10 mouse cellular contexts compared by ENCODE assay signal in genomic region chr2:4620640-4621401, GRCm38 (mm10). TPM values are rescaled to one million over a fixed set of nuclear protein-coding genes. Genes with fewer than 3 reads are reported as not detected.
A peak's percentile ranks its signal among the peaks of the same experiment; 100 is the strongest.
DNase-seq lines count a peak whose midpoint lies in the region; ATAC-seq and TF ChIP-seq lines count a peak whose summit lies in the region.
"Had no signal": no experiment of that assay in that cellular context is flagged by ENCODE, and none has a peak within 500 bp of the region (broad histone marks: within the 10 kb centered on the region; RNA-seq: fewer than 3 reads in every experiment).

No protein-coding gene starts in this region.

- ATAC-seq in lung, postnatal 0 days = peak; percentile 25; the same call in 1 of the 2 replicates
- peak; percentile 64 for ATAC-seq in heart, embryonic 16.5 days (replicated peaks; ENCODE audit: extremely low read depth, insufficient read depth, low FRiP score)
- ATAC-seq in stomach, embryonic 14.5 days (ENCODE audit: insufficient number of reproducible peaks, insufficient read depth, low FRiP score, low read depth) = peak; percentile 63; the same call in 1 of the 2 replicates

- no peaks in the 10 kb centered on the region for H3K36me3 ChIP-seq in lung, postnatal 0 days (ENCODE audit: insufficient read depth, low read length)
- peaks cover 9% of the 10 kb centered on the region; the same call in 1 of the 2 replicates for H3K36me3 ChIP-seq in heart, embryonic 16.5 days (ENCODE audit: control insufficient read depth, insufficient read depth)
- peaks cover 16% of the 10 kb centered on the region for H3K36me3 ChIP-seq in stomach, embryonic 14.5 days (ENCODE audit: control insufficient read depth, insufficient read depth, low read length)

- no peak overlapping the region for H3K27ac ChIP-seq in lung, postnatal 0 days (ENCODE audit: low read length)
- peak overlapping the region; percentile 67 for H3K27ac ChIP-seq in heart, embryonic 16.5 days (ENCODE audit: low read length)
- H3K27ac ChIP-seq in stomach, embryonic 14.5 days (ENCODE audit: low read length) = peak overlapping the region; percentile 89
- H3K27ac ChIP-seq: hindbrain, postnatal 0 days; liver, embryonic 13.5 days had no signal

- no peaks in the 10 kb centered on the region for H3K4me1 ChIP-seq in lung, postnatal 0 days (ENCODE audit: insufficient read depth, low read depth, low read length)
- H3K4me1 ChIP-seq in heart, embryonic 16.5 days (ENCODE audit: control insufficient read depth, insufficient read depth, low read length) = no peaks in the 10 kb centered on the region; the same call in 1 of the 2 replicates
- H3K4me1 ChIP-seq in stomach, embryonic 14.5 days (ENCODE audit: control insufficient read depth, insufficient read depth, low read length) = peaks cover 3% of the 10 kb centered on the region; the same call in 1 of the 2 replicates
- H3K4me1 ChIP-seq: liver, embryonic 13.5 days had no signal

- no peak for TF ChIP-seq CTCF in lung, postnatal 0 days (IDR thresholded peaks at IDR 0.05)

- H3K4me2 ChIP-seq in lung, postnatal 0 days (replicated peaks; ENCODE audit: low read depth, low read length) = no peak overlapping the region
- no peak overlapping the region for H3K4me2 ChIP-seq in heart, embryonic 16.5 days (ENCODE audit: low read depth, low read length)
- H3K4me2 ChIP-seq in stomach, embryonic 14.5 days (replicated peaks; ENCODE audit: low read depth, low read length) = no peak overlapping the region
- H3K4me2 ChIP-seq: liver, embryonic 13.5 days had no signal

- no peaks in the 10 kb centered on the region for H3K27me3 ChIP-seq in lung, postnatal 0 days (replicated peaks; ENCODE audit: insufficient read depth, low read length)
- H3K27me3 ChIP-seq in heart, embryonic 16.5 days (ENCODE audit: control insufficient read depth, insufficient read depth, low read length) = no peaks in the 10 kb centered on the region
- no peaks in the 10 kb centered on the region for H3K27me3 ChIP-seq in stomach, embryonic 14.5 days (ENCODE audit: control insufficient read depth, insufficient read depth, low read length)
- H3K27me3 ChIP-seq: liver, embryonic 13.5 days had no signal

- H3K9me3 ChIP-seq in lung, postnatal 0 days (ENCODE audit: low read length) = no peaks in the 10 kb centered on the region
- H3K9me3 ChIP-seq in heart, embryonic 16.5 days (replicated peaks; ENCODE audit: control insufficient read depth, low read length) = no peaks in the 10 kb centered on the region
- no peaks in the 10 kb centered on the region for H3K9me3 ChIP-seq in stomach, embryonic 14.5 days (ENCODE audit: control insufficient read depth, low read depth, low read length)
- H3K9me3 ChIP-seq: liver, embryonic 13.5 days had no signal

- TF ChIP-seq EP300 in lung, postnatal 0 days (IDR thresholded peaks at IDR 0.05) = no peak

- peak; percentile 30 for DNase-seq in lung, postnatal 0 days (ENCODE audit: low spot score)
- DNase-seq in lung, postnatal 14 days = no peak
- peak; percentile 71 for DNase-seq in gastrocnemius, adult 18-20 months (ENCODE audit: low spot score)
- DNase-seq in cerebellum, adult 11 months = no peak
- no peak for DNase-seq in cerebellum, postnatal 10 days
- DNase-seq: liver, embryonic 13.5 days; thymus, postnatal 36 days had no signal

- no peak overlapping the region for H3K4me3 ChIP-seq in lung, postnatal 0 days (ENCODE audit: low read depth, low read length)
- no peak overlapping the region for H3K4me3 ChIP-seq in heart, embryonic 16.5 days (ENCODE audit: low read length)
- no peak overlapping the region for H3K4me3 ChIP-seq in stomach, embryonic 14.5 days (ENCODE audit: low read depth, low read length)
- H3K4me3 ChIP-seq: liver, embryonic 13.5 days had no signal

- WGBS in lung, postnatal 0 days = 60% methylated on average over 12 of the region's 12 CpGs
- WGBS in heart, embryonic 16.5 days = 58% methylated on average over 12 of the region's 12 CpGs
- WGBS in stomach, embryonic 14.5 days = 50% methylated on average over 12 of the region's 12 CpGs

- no peak overlapping the region for H3K9ac ChIP-seq in lung, postnatal 0 days (replicated peaks; ENCODE audit: low read depth)
- H3K9ac ChIP-seq in heart, embryonic 16.5 days (ENCODE audit: low read length) = no peak overlapping the region
- no peak overlapping the region for H3K9ac ChIP-seq in stomach, embryonic 14.5 days (replicated peaks; ENCODE audit: low read depth, low read length)
- H3K9ac ChIP-seq: liver, embryonic 13.5 days had no signal

RNA-seq across cellular contexts. Expression of gene Prpf18, which starts 31.1 kb away (rescaled TPM):
- 39.2 and 46.5 TPM in 2 replicates for polyA plus RNA-seq in lung, postnatal 0 days (2015; fragmentation: Nextera tagmentation; extraction: Ambion mirVana)
- 10 to 100 TPM; 39.3 to 42.0 TPM for total RNA-seq in gastrocnemius, adult 18-20 months (2021)
- 28.3 and 34.2 TPM in 2 replicates for polyA plus RNA-seq in heart, embryonic 16.5 days (2015; fragmentation: Nextera tagmentation; extraction: Ambion mirVana)
- 32.5 and 33.0 TPM in 2 replicates for polyA plus RNA-seq in stomach, embryonic 14.5 days (2014; fragmentation: Nextera tagmentation; extraction: Ambion mirVana)

Comparison
In these comparisons a context has a peak if more than half of its experiments do, and no peak if none do; other contexts are left out.
1. DNase-seq: peak in lung, postnatal 0 days (single experiment) and gastrocnemius, adult 18-20 months (single experiment); none in lung, postnatal 14 days (single experiment), cerebellum, adult 11 months (single experiment) and cerebellum, postnatal 10 days (0 of 2).
2. Peak in every context shown above with its lines, with median percentiles within 50 percentile points of each other: ATAC-seq.